Mouse (Mus musculus) lung, postnatal 4 days (tissue): Measurements from ENCODE around the gene Crybg2.

Experiments used
- DNase-seq, 2 experiments: peaks; one replicate each; pipeline ENCODE4 v3.0.0; 2021

The Crybg2 gene

DNA sequence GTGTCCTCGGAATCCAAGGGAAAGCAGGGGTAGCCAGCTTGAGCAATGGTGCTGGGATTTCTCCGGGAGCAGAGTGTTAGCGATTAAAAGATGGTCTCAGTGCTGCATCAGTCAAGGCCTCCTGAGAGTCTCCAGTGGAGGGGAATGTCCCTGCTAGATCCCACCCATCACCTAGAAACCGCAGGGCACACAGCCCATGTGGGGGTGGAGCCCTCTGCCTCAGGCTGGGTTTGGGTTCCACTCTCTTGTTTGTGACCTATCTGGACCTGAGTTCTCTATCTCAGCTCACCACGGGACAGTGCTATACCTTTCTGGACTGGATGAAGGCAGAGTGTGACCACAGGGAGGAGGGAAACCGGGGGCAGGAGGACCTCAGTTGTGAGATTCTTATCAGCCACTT is 1.7 kb upstream of the Crybg2 start:
- no peak for DNase-seq

DNA sequence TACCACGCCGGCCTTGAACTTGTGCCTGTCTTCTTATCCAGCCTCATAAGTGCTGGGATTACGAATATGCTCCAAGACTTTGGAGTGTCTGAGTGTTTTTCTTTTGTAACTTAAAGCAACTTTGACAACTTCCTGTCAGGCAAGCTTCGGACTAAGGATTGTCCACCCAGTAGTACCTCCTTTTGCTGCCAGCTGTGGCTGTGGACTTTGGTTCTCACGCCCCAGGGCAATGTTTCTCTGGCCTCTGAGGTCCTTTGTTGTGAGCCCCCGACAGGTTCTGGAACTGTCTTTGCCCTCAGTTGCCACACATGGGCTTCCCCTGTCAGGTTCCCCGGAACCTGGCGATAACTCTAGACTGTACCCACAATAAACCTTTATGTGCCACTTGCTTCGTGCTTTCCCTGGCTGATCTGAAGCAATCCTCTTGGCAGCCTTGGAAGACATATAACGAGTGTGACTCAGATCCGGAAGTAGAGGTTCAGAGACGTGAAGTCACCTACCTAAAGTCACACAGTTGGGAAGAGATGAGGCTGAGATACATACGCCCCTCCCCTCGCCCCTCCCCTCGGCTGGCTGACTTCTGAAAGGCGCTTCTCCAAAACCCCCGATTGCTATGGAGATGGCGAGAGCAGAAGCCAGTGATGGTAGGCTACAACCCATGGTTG is 683 bp downstream of the Crybg2 start:
- DNase-seq, result no peak

DNA sequence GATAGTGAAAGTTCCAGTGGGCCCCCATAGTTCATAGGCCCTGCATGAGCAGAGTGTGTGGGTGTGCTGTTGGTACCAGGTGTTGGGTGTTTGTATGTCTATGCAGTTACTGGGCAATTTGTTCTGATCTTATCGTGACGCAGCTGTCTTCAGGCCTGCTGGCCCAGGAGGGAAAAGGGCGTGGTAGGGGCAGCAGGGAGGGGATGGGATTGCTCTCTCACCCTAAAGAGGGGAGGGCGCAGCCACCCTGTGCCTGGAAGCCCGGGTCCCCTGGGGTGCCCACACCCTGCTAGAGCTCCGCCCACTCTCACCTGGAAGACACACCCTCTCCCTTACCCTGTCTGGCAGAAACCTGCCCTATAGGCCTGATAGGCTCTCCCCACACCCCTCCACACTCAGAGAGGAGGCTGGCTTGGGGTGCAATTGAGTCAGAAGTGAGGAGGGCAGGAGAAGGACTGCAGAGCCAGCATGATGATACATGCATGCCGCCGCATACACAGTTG is 1.4 kb downstream of the Crybg2 start:
- no peak for DNase-seq

DNA sequence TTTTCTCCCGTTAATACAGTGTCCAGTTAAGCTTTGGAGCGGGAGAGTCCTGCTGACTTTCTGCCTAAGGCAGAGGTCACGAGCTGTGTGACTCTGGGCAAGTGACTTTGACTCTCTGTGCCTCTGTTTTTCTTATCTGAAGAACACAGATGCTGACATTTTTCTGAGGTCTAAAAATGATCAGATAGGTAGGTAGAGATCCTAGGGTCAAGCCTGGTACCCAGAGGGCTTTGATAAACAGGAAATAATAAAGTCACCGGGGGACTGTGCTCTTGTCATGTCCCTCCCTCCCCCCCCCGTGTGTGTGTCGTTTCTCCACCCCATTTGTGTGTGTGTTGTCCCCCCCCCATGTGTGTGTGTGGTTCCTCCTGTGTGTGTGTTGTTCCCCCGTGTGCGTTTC is 1.9 kb downstream of the Crybg2 start:
- no peak for DNase-seq

DNA sequence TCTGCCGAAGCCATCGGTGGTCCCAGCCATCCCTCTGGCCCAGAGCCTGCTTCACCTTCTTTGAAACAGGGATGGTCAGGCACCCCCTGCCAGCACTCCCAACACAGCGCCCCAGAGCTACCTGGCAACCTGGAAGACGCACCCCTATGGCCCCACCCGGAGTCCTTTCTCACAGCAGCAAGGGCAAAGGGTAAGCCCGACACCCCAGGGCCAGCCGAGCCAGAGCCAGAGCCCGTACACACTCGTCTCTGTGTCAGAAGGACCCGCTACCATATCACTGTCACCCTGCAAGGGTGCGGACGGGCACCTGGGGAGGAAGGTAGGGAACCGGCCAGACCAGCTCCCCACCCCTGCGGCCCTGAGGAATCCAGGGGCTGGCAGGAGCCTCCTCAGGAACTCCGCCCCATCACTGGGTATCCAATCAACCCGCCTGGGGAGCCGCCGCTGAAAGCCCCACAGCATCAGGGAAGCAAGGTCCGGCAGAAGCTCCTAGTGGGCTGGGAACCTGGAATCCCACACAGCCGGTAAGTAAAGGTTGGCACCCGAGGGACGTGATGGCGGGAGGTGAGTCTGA is 4.9 kb downstream of the Crybg2 start:
- DNase-seq, result peak; percentile 25 to 51

DNA sequence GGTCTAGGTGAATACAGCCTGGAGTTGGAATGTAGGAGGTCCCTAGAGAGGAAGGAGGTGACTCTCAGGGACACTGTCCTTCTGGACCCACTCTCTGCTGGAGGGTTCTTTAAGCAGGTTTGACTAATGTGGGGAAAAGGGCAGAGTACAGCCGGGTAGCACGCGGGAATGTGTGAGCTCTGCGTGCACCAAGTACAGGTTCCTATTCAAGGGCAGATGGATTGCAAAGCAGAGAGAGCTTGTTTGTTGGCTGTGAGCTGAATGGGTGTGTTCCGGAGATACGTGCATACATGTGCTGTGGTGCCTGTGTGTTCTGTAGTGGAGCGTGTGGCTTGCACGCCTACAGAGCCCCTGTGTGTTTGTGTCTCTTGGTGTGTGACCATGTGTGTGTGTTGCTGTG is 6.8 kb downstream of the Crybg2 start:
- no peak for DNase-seq

DNA sequence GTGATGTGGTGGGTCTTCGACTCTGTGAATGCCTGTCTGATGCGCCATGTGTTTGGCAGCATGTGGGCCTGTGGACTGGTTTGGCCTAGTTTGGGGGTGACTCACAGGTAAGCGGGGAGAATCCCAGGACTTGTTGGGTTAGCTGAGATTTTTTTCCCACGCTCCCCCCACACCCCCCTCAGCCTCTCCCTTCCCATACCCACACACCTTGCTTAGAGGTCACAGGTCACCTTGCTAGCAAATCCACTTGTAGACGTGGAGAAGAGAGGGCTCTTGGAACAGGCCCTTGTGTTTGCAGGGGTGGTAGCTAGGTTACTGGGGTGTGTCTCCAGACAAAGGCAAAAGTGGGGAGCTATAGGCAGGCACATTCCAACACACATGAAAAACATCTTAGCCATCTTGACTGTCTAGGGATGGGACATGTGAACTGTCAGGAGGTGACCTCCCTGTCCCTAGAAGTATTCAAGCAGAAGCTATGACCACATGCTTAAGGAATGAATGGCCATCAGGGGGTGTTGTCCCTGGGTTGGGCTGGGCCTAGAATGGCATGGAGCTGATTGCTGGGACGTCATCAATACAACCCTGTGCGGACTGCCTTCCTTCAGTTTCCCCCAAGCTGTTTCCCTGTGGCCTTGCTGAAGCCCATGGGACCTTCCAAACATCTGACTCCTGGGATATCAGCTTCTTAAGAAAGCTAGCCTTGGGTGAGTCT is 7.4 kb downstream of the Crybg2 start:
- no peak for DNase-seq

DNA sequence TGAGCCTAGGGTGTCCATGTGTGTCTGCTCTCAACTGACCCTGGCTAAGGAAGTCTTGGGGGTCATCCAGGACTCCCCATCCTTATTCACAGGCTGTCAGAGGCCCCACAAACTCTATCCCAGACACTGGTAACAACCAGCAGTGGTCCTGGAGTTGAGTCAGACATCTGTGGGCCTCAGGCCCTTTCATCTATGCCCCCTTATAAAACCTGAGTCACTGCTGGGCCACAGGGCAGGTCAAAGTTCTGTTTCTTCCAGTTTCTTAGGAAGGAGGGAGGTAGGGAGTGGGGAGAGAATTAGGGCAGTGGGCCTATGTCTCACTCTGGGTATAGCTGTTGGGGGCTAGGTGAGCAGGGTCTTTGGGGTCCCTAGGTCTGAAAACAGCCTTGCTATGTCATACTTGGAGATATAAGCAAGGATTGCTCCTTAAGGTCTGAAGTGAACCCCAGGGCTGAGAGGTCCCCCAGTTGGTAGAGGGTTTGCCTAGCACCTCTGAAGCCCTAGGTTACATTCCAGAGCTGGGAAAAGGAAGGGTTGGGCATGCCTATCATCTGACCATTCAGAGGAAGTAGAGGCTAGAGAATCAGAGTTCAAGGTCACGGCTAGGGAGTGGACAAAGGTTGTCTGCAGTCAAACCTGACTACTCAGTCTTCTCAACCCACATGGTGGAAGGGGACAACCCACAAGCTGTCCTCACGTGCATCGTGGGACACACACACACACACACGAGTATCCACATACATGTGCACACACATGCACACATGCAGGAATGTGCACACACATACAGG is 8.4 kb downstream of the Crybg2 start:
- no peak for DNase-seq

DNA sequence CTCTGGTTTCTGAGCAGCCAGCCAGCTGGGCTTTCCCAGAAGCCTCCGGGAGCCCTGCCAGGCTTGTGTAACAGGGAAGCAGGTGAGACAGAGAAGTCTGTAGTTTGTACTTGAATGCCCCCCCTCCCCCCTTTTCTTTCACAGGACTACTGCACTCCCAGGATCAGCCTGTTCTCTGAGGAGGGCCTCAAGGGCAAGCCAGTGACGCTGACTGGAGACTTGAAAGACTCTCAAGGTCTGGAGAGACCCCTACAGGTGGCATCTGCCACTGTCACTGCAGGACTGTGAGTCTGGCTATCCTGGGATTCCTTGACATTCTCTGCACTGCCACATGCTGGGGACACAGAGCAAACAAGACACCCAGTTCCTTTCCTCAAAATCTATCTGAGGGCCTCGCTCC is 18.1 kb downstream of the Crybg2 start:
- peak; percentile 62 to 72 for DNase-seq

DNA sequence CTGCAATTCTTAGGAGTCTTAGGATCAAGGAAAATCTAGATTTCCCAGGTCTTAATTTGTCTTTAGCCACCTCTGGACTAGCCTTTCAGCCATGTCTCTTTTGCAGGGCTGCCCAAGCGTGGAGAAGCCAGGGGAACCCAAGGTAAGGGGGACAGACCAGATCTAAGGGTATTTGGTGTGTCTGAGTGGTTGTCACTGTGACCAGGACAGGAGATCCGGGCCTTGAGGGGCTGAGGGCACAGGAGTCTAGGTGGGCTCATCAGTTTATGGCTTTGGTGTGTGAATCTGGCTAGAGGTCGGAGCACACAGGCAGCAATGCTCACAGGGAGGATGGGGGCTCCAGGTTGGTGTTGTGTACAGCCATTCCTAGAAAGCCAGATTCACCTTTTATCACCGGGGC is 20.1 kb downstream of the Crybg2 start:
- DNase-seq, result no peak

DNA sequence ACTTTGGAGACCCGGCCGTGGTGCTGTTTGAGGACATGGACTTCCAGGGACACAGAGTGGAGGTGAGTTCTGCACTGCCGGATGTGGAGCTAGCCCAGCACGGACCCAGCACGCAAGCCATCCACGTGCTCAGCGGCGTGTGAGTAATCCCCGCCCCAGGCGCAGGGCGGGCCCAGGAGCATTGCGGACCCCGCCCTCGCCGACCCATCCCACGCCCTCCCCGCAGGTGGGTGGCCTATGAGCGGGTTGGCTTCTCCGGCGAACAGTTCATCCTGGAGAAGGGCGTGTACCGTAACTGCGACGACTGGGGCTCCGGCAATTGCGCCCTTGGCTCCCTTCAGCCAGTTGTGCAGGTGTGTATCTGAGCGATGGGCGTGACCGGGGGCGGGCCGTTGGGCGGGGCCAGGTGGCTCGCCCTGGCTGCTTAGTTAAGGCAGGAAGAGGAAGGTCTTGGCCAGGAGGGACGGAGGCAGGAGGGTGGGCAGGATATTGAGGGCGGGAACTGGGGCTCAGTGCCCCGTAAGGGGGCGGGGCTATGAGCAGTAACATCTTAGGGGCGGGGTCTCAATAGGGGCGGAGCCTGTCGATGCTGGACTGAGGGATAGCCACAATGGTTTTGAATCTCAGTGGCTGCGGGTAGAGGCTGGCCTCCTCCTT is 21.2 kb downstream of the Crybg2 start:
- DNase-seq, result peak; percentile 87 to 92

DNA sequence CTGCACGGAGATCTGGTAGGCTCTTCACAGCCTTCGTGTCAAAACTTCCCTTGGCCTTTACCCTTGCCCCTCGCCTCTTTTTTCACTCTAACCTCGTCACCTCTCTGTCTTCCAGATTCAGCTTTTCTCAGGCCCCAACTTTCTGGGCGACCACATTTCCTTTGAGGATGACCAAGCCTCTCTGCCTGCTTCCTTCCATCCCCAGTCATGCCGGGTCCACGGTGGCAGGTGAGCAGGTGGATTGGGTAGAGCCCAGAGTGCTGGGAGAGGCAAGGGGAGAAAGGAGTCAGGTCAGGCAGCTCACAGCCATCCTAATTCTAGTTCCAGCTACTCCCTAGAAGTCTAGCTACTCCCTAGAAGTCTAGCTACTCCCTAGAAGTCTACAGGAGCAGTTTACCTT is 21.8 kb downstream of the Crybg2 start:
- no peak for DNase-seq

DNA sequence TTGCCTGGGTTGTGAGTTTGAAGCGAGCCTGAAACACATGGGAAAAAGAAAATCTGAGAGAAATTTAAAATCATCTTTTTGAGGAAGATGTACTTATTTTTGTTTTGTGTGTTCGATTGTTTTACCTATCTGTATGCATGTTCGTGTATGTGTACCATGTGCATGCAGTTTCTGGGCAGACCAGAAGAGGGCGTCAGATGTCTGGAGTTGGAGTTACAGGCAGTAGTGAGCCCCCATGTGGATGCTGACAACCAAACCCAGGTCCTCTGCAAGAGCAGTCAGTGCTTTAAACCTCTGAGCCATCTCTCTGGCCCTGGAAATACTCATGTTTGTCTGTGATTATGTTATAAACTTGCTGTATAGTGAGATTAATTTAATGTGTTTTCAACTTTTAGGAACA is 24.4 kb downstream of the Crybg2 start:
- DNase-seq, result no peak

DNA sequence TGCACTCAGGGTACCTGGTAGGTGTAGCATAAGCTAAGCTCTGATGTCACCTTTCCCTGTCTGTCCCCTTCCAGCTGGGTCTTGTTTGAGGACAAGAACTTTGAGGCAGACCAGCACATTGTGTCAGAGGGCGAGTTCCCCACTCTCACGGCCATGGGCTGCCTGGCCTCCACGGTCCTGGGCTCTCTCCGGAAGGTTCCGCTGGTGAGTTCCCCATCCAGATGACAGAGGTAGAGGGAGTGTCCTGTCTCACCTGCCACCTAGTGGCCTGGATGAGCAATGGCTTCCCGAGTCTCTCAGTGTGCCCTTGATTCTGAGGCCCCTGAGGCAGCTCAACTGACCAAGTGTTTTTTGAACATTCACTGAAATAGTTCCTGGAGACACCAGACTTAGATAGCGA is 26.8 kb downstream of the Crybg2 start:
- peak; percentile 48 to 61 for DNase-seq

DNA sequence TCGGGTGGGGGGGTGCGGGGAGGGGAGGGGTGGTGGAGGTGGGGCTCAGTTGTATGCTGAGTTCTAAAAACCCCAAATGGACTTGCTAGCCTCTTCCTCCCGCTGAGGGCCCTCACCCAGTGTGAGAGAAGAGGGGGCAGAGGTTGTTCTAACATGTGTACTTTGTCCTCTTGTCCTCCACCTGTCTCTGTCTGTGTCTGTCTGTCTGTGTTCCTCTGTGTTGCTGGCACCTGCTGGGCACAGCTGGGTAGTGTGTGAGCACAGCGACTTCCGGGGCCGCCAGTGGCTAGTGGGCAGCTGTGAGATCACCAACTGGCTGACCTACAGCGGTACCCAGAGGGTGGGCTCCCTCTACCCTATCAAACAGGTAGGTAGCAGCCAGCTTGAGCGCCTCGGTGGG is 28.4 kb downstream of the Crybg2 start:
- DNase-seq, result peak in 1 of 2 experiments; percentile 20

DNA sequence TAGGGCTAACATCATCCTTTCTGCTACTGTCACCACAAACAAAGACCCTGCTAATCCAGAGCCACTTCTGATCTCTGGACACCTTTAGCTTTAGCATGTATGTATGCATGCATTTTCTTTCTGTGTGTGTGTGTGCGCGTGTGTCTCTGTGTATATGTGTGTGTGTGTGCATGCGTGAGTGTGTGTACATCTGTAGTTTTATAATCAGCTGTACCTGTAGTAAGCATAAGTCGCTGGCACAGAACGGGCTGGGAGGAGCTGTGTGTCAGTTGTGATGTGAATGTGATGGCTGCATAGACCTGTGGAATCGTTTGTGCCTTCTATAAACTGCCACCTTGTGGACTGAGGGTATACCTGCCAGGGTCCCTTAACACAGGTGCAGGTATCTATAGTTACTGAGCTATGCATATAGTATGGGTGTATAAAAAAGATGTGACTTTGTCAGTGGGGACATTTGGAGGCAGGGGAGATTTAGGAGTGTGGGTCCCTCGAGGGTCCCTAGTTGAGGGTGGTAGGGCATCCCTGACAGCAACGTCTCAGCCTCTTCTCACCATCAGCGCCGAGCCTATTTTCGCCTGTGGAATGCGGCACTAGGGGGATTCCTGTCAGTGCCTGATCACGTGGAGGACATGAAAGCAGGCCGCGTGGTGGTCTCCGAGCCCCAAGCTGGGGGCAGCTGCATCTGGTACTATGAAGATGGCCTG is 30.1 kb downstream of the Crybg2 start:
- DNase-seq, result no peak

DNA sequence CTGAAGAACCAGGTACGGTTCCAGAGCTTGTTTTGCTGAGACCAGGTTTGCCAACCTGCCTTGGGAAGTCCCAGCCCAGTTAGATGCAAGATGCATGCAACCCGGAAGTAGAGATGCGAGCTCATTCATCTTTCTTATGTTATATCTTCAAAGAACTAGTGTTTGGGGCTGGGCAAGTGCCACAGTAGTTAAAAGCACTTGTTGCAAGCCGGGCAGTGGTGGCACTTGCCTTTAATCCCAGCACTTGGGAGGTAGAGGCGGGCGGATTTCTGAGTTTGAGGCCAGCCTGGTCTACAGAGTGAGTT is 30.6 kb downstream of the Crybg2 start:
- DNase-seq, result no peak

DNA sequence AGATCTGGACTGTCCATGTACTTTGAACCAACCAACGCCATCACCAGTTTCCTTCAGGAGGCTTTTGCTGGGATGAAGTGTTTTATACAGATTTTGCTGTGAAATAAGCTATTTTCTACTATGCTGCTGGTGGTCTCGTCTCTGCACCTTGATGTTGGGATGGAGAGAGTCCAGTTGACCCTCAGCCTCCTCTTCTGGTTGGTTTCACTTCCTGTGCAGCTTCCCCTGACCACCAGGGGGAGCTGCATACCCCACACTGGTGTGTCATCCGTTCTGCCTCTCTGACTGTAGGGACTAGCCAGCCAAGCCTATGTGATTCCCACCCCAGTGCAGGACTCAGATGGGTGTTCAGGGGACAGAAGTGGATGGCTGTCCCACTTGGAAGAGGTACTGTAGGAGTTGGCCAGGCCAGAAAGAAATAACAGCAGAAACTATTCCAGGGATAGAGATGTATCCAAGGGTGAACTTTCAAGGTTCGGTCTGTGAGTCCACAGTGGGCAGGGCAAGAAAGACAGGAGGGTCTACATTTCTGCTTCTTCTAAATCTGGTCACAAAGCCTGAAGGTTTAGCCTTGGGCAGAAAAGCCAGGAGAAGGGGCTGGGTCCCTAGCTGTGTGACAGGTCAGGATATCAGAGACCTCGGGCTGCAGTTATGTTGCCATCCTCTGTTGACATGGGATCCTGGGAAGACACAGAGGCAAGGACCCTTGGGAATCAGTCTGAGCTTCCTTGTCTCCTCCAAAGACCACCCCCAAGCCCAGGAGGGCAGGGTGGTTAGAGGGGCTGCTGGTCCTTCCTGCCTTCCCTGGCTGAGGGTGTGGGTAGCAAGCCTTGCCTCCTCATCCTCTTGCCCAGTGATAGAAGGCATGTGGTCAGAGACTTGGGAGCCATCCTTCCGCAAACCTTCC is 32.0 kb downstream of the Crybg2 start:
- DNase-seq, result peak; percentile 63 to 78

DNA sequence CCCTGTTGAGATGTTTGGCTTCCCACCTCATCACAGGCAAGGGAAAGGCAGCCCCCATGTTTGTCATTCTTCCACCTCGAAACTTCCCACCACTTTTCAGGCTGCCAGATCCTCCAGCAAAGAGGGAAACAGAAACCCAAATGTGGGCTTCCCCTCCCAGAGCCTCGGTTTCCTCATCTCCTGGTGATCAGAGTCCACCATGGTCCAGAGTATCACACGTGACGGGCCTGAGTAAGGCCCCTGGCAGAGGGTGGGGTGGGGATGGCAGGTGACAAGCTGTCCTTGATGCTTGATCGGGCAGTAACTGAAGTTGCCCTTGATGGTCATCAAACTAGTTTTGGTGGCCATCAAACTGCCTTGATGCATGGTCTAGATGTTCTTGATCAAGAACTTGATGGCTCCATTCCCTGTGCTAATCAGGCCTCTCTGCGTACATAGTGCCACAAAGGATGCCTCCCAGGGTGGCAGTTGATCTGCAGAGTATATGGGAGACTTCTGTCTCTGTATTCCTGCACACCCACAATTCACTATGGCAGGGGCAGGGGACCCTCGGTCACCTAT is 33.5 kb downstream of the Crybg2 start:
- DNase-seq, result no peak

DNA sequence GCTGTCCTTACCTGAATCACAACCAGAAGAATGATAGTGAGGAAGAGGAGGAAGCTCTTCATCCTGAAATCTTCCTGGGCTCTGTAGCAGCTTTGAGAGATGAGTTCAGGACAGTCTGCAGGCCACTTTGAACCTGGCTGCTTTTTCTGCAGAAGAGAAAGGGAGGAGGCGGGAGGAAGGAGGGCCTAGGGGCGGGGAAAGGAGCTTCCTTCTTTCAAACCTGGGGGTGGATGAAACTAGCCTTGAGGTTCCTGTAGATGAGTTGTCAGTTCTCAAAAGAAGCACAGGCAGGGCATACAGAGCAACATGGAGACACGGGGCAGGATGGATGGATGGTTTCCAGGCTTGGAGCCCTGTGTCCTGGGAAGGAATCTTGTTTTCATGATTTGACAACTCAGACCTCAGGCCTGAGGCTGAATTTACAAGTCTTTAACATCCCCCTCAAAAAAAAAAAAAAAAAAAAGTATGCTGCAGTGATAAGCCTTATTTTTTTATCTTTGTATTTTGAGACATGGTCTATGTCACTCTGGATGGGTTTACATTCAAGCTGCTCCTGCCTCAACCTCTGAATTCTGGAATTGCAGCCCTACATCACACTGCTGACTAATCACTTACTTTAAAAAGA is 34.4 kb downstream of the Crybg2 start, which contains the start of gene Cd52:
TSS of gene Cd52 (minus strand) at position 160 of the 625 bp plus-strand sequence.
- peak; percentile 67 to 73 for DNase-seq
